Mouse (Mus musculus) mesoderm, embryonic 11.5 days (tissue): ENCODE measurements at regions not wholly inside any gene's neighbourhood (a gene's known extent, or its start where the extent isn't known, plus 50 kb on each side); places are given as distances from the start of the nearest gene placed in this dataset.
A peak's percentile ranks its signal among the peaks of the same experiment; 100 is the strongest.

Experiments used
- DNase-seq: peaks from one replicate; pipeline ENCODE4 v3.0.0-alpha.2; 2012; ENCODE audit warnings: low read depth, low spot score

DNA sequence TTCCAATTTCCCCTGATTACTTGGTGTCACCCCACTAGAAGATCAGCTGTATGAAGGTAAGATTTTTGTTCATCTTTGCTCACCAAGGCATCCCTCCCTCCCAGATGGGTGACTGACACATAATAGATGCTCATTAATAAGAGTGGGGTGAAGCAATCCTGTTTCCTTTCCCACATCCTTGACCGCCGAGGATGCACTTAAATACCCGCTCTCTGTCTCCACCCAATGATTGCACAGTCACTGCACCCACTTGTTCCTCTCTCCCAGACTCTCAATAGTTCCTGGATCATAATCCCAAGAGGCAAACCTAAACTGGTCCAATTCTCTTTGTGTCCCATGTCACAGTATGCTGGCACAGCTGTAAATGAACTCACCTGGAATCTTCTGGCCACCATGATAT, 86.4 kb upstream of the Ccn6 start:
- no peak for DNase-seq

- DNase-seq: no peak
Measured at GRCm38 (mm10) chr10:39248486-39248885, 84.9 kb upstream of the Ccn6 start.

DNA sequence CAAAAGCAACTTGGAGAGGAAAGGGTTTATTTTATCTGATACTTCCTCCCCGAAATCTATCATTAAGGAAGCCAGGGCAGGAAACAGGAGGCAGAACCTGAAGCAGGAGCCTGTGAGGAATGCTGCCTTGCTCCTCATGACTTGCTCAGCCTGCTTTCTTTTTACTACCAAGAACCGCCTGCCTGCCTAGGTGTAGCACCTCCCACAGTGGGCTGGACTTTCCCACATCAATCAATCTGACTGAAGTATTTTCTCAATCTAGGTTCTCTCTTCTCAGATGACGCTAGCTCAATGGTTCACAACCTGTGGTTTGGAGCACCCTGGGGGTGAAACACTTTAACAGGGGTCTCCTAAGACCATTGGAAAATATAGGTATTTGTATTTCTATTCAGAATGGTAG, 83.4 kb upstream of the Ccn6 start:
- DNase-seq: no peak

GRCm38 (mm10) chr10:39245141-39245540, 81.5 kb upstream of the Ccn6 start:
- no peak for DNase-seq

GRCm38 (mm10) chr10:39244061-39244460, 80.5 kb upstream of the Ccn6 start:
- no peak for DNase-seq

GRCm38 (mm10) chr10:39242398-39242797, 78.8 kb upstream of the Ccn6 start:
- no peak for DNase-seq

DNA sequence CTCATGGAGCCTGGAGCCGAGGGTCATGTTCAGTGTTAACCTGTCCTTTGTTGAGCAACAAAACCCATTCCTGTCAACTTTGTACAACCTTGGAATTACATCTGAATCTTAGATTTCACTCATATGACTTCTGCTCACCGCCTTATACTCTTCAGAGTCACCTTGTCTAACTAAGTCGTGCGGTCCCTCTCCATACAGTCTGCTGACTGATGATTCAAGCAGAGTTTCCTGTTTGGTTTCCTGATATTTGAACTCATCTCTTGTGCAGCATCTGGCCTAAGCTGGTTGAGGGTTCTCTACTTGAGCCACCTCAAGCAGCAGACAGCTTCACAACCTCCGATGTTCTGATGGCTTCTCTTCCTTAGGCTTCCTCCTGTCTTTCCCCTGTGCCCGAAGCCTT, 78.3 kb upstream of the Ccn6 start:
- no peak for DNase-seq

DNA sequence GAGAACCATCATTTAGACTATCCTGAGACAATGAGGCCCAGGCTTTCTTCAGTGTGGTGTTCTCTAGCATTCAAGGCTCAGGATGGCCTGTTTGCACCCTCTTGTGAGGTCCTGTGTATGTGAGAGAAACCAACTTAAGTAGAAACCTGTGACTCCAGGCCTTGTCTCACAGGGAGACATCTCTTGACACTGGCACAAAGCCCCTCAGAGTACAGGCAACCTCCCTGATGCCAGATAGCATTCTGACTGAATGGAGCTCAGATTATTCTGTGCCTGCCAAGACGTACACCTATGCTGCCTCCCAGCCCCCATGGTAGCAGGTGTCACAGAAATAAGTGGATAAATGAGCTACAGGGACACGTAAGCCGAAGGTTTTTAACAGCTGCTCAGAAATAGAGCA, 77.9 kb upstream of the Ccn6 start:
- no peak for DNase-seq

DNA sequence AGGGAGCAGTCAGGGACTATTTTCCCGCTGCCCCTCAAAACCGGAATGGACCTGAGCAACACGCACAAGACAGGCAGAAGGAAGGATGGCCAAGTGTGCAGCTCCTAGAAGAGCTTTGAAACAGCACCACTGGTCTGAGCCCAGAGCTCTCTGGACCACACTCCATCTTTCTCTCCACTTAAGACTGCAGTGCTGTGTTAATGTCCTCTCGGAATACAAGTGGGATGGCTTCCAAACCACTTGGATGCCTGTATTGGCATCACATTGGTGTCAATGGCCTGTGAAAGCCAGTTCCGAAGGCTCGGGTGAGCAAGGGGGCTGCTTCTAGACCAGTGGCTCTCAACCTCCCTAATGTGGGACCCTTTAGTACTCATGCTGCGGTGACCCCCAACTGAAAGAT, 77.4 kb upstream of the Ccn6 start:
- no peak for DNase-seq

DNA sequence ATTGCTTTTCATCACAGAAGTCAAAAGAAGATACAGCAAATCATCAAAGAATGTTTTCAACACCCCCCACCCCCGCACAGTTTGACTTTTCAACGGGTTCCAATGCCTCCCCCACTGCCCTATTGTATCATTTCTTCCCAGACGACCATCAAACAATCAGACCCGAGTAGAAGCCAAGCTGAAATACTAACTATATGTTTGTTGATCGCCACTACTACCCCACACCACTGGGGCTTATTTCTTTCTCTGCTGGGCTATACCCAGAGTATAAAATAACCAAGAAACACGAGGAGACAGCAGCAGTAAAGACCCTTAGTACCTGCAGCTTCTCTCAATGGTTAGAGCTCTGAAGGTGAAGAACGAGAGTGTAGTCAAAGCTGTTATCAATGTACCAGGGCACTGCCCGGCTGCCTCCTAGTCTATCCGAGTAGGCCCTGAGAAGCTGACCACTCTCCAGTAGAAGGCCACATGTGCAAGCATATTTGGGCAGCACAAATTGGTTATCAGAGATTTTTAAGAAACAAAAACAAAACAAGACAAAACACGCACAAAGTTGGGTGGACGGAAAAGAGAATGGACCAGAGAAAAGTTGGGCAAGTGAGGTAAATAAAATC, 76.7 kb upstream of the Ccn6 start:
- DNase-seq: no peak

- peak; percentile 91 for DNase-seq
Measured at GRCm38 (mm10) chr10:39239498-39240177, 76.0 kb upstream of the Ccn6 start.

GRCm38 (mm10) chr10:39238596-39238995, 75.0 kb upstream of the Ccn6 start:
- no peak for DNase-seq

DNA sequence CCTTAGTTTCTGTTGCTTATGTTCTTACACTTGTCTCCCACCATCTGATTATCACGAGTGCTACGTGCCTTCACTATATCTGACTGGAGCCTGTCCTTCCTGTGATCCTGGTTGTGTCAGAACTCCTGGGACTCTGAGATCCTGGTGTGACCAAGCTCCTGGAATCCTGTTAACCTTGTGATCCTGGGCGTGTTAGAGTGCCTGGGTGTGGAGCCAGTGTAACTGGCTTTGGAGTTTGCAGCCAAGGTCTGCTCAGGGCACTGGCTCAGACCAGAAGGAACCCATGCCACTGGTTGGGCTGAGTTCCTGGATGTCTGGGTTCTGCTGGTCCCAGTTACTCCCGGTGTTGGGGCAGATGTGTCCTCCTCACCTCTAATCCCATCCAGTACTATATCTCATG, 74.0 kb upstream of the Ccn6 start:
- DNase-seq: no peak

GRCm38 (mm10) chr10:39233926-39234450, 70.4 kb upstream of the Ccn6 start:
- no peak for DNase-seq

DNA sequence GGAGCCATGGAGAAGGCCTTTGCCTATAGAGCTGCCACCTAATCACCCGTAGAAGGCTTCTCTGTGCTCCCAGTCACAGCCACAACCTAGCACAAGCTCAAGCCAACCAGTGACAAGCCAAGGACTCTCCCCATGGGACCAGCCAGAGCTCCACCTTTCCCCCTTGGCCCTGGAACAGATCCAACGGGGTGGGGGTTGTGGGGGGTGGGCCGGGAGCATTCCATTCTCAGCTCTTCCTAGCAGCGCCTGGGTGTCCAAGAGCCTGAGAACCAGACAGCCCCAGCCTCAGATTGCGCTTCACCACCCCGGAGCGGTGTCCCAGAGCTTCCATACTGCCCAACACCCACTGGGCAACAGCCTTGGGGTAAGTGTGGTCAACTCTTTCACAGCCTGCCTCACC, 69.6 kb upstream of the Ccn6 start:
- no peak for DNase-seq

DNA sequence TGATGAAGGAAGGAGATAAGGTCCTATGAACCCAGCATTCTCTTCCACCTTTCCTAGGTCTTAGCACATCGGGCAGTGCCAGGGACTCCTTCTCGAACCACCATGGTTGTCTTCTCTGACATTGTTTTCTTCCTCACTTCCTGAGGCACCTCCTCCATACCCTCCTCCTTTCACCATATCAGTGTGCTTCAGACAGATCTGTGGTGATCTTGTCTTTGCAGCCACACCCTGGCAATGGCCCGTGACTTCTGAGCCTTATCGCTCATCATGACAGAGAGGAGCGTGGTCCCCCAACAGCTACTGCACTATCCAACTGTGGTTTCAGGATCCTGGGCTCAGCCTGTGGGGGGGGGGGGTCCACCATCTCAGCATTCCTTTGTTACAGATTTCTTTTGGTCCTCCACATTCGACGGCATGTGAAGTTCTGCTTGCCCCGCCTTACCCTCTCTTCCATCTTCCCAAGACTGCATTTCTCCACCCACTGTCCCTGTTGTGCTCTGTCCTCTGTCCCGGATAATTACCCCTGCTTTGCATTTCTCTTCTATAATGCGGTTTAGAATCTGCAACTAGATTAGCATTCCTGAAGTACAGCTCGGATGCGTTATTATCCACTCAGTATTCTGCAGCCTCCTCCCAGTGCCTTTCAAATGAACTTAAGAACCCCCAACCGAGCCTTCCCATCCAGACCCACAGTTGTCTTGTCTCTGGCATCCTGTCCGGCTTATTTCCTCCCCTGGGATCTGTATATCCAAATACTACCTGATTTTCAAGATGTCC, 67.2 kb upstream of the Ccn6 start:
- no peak for DNase-seq

DNA sequence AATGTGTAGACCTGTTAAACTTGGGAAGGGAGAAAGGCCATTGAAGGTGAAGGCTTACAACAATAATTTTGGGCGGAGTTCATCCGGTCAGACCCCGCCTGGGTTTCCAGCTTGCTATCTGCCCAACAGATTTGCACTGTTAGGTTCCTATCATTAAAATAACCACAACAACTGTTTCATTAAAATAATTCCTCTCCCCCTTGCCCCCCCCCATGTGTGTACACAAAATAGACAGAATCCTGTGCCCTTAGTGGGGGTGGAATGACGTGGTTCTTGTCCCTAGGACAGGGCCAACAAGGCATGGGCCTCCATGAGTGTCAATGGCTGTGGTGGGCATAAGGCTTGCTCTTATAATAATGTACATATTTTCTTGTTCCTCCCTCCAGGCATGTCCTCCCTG, 65.6 kb upstream of the Ccn6 start:
- no peak for DNase-seq

DNA sequence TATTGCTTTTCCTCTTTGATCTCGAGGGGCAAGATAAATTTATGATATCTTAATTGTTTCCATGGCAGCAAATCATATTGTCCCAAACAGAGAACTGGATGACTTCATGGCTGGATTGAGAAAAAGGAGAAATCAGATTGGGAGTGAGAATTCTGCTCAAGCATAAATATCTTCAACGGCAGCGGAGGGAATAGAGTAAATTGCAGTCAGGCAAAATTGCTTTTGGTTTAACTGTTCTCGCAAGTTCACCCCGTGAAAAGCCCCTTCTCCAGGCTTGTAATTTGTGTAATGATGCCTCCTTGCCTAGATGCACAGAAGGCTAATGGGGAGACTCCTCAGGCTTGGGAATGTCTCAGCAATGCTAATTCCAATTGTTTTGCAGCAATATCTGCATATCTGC, 64.4 kb upstream of the Ccn6 start:
- DNase-seq: no peak

GRCm38 (mm10) chr10:39227499-39227942, 63.9 kb upstream of the Ccn6 start:
- peak; percentile 50 for DNase-seq

- no peak for DNase-seq
Measured at GRCm38 (mm10) chr10:39226518-39226917, 62.9 kb upstream of the Ccn6 start.

DNA sequence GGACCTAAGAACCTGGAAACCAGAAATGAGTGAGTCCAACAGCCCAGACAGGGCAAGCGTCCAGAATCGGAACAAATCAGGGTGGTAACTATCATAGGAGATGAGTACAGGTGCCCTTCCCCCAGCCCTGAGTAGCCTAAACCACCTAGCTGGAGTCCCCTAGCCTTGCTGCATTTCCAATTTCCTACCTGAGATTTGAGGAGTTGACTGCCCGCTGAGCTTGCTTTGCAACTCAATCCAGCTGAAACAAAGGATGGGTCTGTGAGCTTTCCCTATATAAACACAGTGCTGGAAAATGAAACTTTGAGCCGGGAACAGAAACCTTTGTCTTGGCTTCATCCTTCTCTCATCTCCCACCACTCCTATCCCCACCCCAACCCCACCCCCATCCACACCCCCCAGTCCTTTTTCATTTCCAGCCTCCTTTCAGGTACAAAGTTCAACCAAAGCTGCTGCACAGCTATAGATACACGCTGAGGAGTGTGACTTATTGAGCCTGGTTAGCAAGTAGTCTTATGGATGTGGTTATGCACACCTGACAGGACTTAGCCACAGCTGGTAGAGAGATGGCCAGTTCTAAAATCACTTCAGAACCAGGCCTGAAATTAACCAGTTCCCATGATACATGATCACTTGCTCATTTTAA, 61.0 kb upstream of the Ccn6 start:
- no peak for DNase-seq

DNA sequence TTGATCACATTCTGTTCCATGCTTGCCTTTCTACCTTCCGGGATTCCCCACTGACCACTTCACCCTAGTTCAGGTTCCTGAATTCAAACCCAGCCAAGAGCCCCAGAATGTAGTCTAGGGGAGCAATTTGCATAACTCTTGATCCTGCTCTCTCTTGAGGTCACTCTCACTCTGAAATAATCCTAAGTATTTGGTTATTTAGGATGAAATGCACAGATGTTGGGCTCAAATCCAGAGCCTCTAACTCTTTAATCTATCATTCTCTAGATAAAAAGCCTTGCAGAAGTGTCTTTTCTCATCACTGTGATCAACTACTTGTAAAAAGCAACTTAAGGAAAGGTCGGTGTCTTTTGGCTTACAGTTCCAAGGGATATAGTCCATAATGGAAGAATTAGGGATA, 57.4 kb upstream of the Ccn6 start:
- DNase-seq: no peak
